Mouse (Mus musculus) heart, postnatal 0 days (tissue): ENCODE measurements around the gene Ly86. TPM values are rescaled to one million over a fixed set of nuclear protein-coding genes. Genes with fewer than 3 reads are reported as not detected.

Experiments
- ATAC-seq: fragments of 200-750 bp; cut with Nextera tagmentation; 2 replicates; pipeline ENCODE4 v1.8.0; 2017; ENCODE audit warnings: low read depth, moderate number of reproducible peaks, moderate library complexity; ENCODE audit not compliant: insufficient read depth
- DNase-seq: peaks from one replicate; pipeline ENCODE4 v3.0.0-alpha.2; 2016; ENCODE audit warnings: low spot score
- H3K27ac ChIP-seq: fragments of 300-500 bp; sonication (generic); 2 replicates; pipeline ENCODE4 v1.5.1; 2014; ENCODE audit warnings: low read depth, mild to moderate bottlenecking
- H3K27me3 ChIP-seq: fragments of 300-500 bp; sonication (generic); 2 replicates; pipeline ENCODE4 v1.6.1; 2014; ENCODE audit warnings: low read length, mixed read lengths; ENCODE audit not compliant: control insufficient read depth, insufficient read depth
- H3K36me3 ChIP-seq: fragments of 300-500 bp; sonication (generic); replicated peaks from 2 replicates; pipeline ENCODE4 v1.6.1; 2014; ENCODE audit warnings: low read length, mixed read lengths; ENCODE audit not compliant: control insufficient read depth, insufficient read depth
- H3K4me1 ChIP-seq: fragments of 300-500 bp; sonication (generic); 2 replicates; pipeline ENCODE4 v1.6.1; 2014; ENCODE audit warnings: antibody characterized with exemption; ENCODE audit not compliant: control insufficient read depth, insufficient read depth
- H3K4me2 ChIP-seq: fragments of 300-500 bp; sonication (generic); 2 replicates; pipeline ENCODE4 v1.6.1; 2014; ENCODE audit warnings: low read depth, mild to moderate bottlenecking, low read length, moderate library complexity
- H3K4me3 ChIP-seq: fragments of 300-500 bp; sonication (generic); 2 replicates; pipeline ENCODE4 v1.5.1; 2014; ENCODE audit warnings: low read depth, low read length
- H3K9ac ChIP-seq: fragments of 300-500 bp; sonication (generic); replicated peaks from 2 replicates; pipeline ENCODE4 v1.6.1; 2014; ENCODE audit warnings: low read depth, low read length, mixed read lengths
- H3K9me3 ChIP-seq: fragments of 300-500 bp; sonication (generic); replicated peaks from 2 replicates; pipeline ENCODE4 v1.6.1; 2016; ENCODE audit warnings: low read length; ENCODE audit not compliant: control insufficient read depth
- CTCF ChIP-seq: IDR thresholded peaks from 2 replicates; pipeline ENCODE4 v1.5.1; 2016; ENCODE audit warnings: antibody characterized with exemption, control low read depth, low read depth
- EP300 ChIP-seq: IDR thresholded peaks from 2 replicates; pipeline ENCODE4 v1.6.1; 2016; ENCODE audit warnings: antibody characterized with exemption, low read depth
- WGBS: fragments of 180-500 bp; shearing (Covaris S2); extraction: QIAGEN DNeasy Blood & Tissue Kit; methylation state at CpG from one replicate; pipeline ENCODE4 v1.1.7; 2014; 5-methylcytosine and 5-hydroxymethylcytosine counted together
- polyA plus RNA-seq: library from polyadenylated mRNA; unstranded; fragments of >200 nt; fragmentation: Nextera tagmentation; extraction: Ambion mirVana; gene quantifications from 2 replicates; pipeline ENCODE4 v1.2.1, GENCODE M21; 2015
- total RNA-seq: library from RNA; depleted of rRNA; stranded (reverse); fragments of >200 nt; gene quantifications from 2 replicates; pipeline ENCODE4 v1.2.3, GENCODE M21; 2014; ENCODE audit warnings: low replicate concordance

Gene Ly86
- total and polyA plus RNA-seq, 2 experiments from 2014 or later, result 4.5 TPM; not detected in 1

DNA sequence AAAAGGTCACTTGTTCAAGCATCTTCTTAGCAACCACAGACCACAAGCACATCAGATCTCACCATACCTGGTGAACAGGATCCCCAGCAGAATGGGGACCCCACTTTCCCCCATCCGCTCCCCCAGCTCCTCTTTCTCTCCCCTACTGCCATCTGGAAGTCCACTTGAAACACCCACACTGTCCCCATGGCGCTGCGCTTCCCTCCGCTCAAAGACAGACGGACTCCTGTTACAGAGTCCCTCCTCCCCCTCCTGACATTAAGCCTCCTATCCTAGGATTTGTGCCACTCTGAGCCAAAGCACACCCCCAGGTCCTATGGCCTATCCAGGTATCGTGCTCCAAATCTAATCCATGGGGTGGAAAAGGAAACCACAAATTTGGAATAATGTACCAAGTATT lies 79.9 kb downstream of the Ly86 start:
- WGBS, result 94% methylated on average over 6 of the region's 6 CpGs
- H3K4me3 ChIP-seq, result no peak overlapping the region
- H3K4me1 ChIP-seq, result no peaks in the 10 kb centered on the region
- H3K9me3 ChIP-seq, result 0 out of 2 replicates have a peak, but pooled peaks cover 5% of the 10 kb centered on the region
- no peaks in the 10 kb centered on the region for H3K36me3 ChIP-seq
- no peak overlapping the region for H3K4me2 ChIP-seq
- no peaks in the 10 kb centered on the region for H3K27me3 ChIP-seq
- ATAC-seq, result no peak
- H3K27ac ChIP-seq, result no peak overlapping the region
- no peak for DNase-seq
- TF ChIP-seq EP300 (no peak), CTCF (no peak)
- H3K9ac ChIP-seq, result no peak overlapping the region

DNA sequence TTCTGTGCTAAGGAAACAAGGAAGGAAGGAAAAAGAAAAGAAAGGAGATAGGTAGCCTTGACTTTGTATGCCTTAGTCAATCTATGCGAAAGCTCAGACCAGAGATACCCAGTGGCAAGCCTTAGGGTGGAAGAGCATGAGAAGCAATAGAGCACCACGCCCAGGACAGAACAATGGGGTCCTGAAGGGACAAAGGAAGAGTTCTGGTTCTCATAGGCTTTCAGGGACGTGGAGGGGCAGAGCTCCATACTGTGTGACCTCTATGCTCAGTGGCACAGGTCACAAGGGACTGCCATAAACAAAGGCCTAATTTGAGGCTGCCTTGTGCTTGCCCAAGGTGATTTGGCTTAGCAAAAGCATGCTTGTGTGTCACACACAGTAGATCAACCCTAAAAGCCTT lies 80.4 kb downstream of the Ly86 start:
- Histone ChIP-seq H3K36me3 (no peaks in the 10 kb centered on the region), H3K9me3 (0 out of 2 replicates have a peak, but pooled peaks cover 5% of the 10 kb centered on the region), H3K4me3 (no peak overlapping the region), H3K9ac (no peak overlapping the region), H3K27me3 (no peaks in the 10 kb centered on the region), H3K4me1 (no peaks in the 10 kb centered on the region), H3K27ac (no peak overlapping the region), H3K4me2 (no peak overlapping the region)
- ATAC-seq (no peak), DNase-seq (no peak)
- TF ChIP-seq CTCF (no peak), EP300 (no peak)
- WGBS, result 74% methylated on average over 3 of the region's 3 CpGs

DNA sequence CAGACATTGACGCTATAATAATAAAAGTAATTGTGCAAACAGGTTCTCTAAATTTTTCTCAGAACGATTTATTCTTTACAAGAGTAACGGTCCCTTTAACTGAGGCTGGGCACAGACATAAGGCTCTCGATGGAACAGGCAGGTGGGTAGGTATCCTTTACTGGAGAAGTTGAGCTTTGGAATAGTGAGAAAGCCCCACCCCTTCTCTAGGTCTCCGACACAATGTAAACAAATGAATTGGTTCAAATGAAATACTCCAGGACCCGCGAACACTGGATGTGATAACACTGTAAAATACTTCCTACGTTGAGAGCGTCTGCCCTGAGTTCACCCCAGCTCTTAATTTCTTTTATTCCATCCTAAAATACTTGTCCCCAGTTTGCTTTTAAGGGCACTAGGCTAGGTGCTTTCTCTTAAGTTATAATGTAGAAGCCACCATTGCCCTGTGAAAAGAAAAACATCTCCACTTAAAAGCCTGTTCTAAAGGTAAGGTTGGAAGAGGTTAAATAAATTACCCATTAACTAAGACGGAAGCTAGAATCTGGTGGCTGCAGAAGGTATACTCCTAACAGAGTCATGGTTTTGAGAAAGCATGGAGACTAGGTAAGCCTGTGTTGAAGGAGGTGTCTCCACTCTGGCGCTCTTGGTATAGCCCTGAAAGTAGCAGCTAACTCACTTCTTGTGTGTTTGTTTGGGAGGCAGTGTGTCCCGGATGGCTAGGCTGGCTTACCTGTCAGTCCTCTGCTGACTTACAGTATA lies 81.7 kb downstream of the Ly86 start:
- H3K27ac ChIP-seq, result no peak overlapping the region
- no peak overlapping the region for H3K4me2 ChIP-seq
- H3K4me1 ChIP-seq, result no peaks in the 10 kb centered on the region
- ATAC-seq (no peak), DNase-seq (no peak)
- WGBS, result 66% methylated on average over 12 of the region's 12 CpGs
- no peaks in the 10 kb centered on the region for H3K36me3 ChIP-seq
- H3K9ac ChIP-seq, result no peak overlapping the region
- H3K4me3 ChIP-seq, result no peak overlapping the region
- H3K9me3 ChIP-seq, result 0 out of 2 replicates have a peak, but pooled peaks cover 5% of the 10 kb centered on the region
- H3K27me3 ChIP-seq, result no peaks in the 10 kb centered on the region
- TF ChIP-seq CTCF (no peak), EP300 (no peak)

DNA sequence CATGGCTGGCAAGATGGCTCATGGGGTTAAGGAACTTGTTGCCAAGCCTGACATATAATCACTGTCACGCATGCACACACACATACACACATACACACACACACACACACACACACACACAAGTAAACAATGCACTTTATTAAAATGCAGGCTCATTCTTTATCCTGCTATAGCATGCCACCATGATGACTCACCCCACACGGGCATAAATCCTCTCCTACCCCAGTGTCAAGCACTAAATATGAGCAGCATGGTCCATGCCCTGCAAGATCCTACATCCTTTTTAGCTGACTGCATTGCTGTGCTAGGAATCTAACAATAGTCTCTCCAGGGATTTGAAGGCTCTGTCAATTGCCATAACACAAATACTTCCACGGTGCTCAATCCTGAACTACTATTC lies 83.5 kb downstream of the Ly86 start:
- 0 out of 2 replicates have a peak, but pooled peaks cover 5% of the 10 kb centered on the region for H3K9me3 ChIP-seq
- no peak overlapping the region for H3K9ac ChIP-seq
- no peak for TF ChIP-seq CTCF
- TF ChIP-seq EP300, result no peak
- H3K36me3 ChIP-seq, result no peaks in the 10 kb centered on the region
- H3K4me3 ChIP-seq, result no peak overlapping the region
- no peak overlapping the region for H3K4me2 ChIP-seq
- H3K4me1 ChIP-seq, result no peaks in the 10 kb centered on the region
- WGBS, result 59% methylated on average over 3 of the region's 3 CpGs
- ATAC-seq, result no peak
- DNase-seq, result no peak
- no peaks in the 10 kb centered on the region for H3K27me3 ChIP-seq
- H3K27ac ChIP-seq, result no peak overlapping the region

DNA sequence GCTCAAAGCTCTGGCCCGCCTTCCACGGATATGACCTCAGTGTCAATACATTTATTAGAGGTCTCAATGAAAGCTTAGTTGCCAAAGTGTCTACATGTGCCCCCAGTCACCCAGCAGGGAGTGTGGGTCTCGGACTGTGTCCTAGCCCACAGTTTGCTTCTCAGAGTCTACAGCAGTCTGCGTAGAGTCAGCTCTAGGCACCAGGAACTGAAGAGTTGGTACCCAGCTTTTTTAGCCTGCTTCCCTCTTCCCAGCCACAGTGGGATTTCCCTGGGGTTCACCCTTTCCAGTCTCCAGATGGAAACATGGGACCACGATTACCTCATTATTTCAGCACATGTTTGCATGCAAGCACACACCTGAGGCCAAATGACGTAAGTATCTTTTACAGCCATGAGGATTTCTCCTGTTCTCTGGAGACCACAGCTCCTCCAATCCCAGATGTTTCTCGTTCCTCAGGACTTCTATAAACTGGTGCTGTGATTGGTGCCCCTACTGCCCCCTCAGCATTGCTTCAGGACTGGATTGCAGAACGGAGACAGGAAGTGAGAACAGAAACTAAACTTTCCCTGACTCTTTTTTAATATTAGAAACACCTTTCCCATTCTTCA lies 84.8 kb downstream of the Ly86 start:
- Histone ChIP-seq H3K4me1 (peaks cover 3% of the 10 kb centered on the region), H3K4me2 (no peak overlapping the region), H3K27me3 (no peaks in the 10 kb centered on the region), H3K4me3 (no peak overlapping the region), H3K36me3 (no peaks in the 10 kb centered on the region), H3K9ac (no peak overlapping the region), H3K9me3 (no peaks in the 10 kb centered on the region), H3K27ac (no peak overlapping the region)
- ATAC-seq, result no peak
- 75% methylated on average over 8 of the region's 8 CpGs for WGBS
- no peak for DNase-seq
- TF ChIP-seq EP300 (no peak), CTCF (no peak)
